Mouse (Mus musculus) urinary bladder, adult 2 months (tissue): ENCODE data around the gene Hcrtr2. TPM values are rescaled to one million over a fixed set of nuclear protein-coding genes. Genes with fewer than 3 reads are reported as not detected.

Experiments used
- DNase-seq: peaks from one replicate; pipeline ENCODE4 v3.0.0; 2022; ENCODE audit warnings: low spot score
- polyA plus RNA-seq: library from polyadenylated mRNA; depleted of rRNA; stranded (reverse); fragments of >200 nt; gene quantifications from 2 replicates; pipeline ENCODE4 v1.2.3, GENCODE M21; 2012; rRNA removed

Gene Hcrtr2
- polyA plus RNA-seq, 1 experiment = 0.07 TPM

DNA sequence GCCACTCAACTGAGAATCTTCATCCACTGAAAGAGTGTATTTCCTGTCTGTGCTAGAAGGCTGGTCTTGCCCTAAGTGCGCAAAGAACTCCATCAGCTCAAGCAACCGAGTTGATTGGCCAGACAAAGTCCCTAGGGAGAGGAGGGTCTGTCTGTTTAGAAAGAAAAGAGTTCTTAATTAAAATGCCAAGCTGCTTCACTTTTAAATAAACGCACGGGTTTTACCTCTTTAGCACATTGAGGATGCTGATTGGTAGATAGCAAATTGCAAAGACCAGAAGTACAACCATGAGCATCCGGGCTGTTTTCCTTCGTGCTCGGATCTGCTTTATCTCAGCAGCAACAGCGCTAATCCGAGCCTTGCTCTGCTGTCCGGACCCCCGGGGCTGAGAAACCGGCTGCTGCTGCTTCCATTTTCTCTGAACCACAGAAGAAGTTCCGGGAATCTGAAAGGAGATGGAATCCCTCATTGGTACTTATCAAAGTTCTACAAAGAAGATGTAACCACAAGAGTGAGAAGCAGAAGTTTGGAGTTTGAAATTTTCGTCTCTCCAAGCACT is 87.6 kb downstream of the Hcrtr2 start:
- DNase-seq = no peak

GRCm38 (mm10) chr9:76234899-76235298 is 88.8 kb downstream of the Hcrtr2 start:
- DNase-seq = no peak

- no peak for DNase-seq
Measured at GRCm38 (mm10) chr9:76230400-76230799, 93.3 kb downstream of the Hcrtr2 start.

GRCm38 (mm10) chr9:76217178-76217975 is 106.3 kb downstream of the Hcrtr2 start:
- DNase-seq = no peak

DNA sequence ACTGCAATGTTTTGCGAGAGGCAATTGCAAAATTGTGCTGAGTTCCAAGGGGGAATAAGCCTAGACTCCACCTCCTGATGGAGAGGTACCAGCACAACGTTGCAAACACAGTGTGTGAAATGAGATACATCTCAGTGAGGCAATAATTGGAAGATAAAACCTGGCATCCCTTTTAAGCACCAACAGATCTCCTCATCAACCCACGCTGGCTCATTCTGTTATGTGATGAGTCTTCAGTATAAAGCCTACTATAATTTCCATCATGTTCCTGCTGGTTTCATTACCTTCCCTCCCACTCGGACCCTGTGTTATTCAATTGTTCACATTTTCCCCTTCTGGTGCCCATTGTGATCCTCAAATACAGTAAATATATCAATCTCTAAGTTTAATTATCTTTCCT is 109.0 kb downstream of the Hcrtr2 start:
- DNase-seq = no peak

DNA sequence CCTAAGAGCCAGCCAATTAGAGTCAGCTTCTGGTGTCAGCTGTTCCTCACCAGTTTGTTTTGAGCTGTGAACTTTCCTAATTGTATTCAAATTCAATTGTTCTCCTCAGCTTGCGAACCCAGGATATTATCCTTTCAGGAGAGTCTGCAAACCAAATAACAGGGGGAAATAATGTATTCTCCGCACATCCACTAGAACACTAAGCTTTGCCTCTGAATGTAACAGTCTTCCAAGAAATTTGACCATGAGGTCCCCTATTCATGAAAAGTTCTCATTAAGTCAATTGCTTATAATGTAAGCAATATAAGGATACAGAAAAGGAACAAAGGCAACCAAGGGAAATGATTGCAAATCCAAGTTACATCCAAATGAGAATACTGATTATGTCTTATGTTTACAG is 110.1 kb downstream of the Hcrtr2 start, which contains the start of gene Gfral:
Gfral (minus strand) TSS at position 101 of the 400 bp plus-strand sequence.
- DNase-seq = no peak

GRCm38 (mm10) chr9:76196917-76197316 is 126.7 kb downstream of the Hcrtr2 start:
- no peak for DNase-seq

- no peak for DNase-seq
Measured at GRCm38 (mm10) chr9:76179221-76179620, 144.4 kb downstream of the Hcrtr2 start.

Other genes with a start within 250 kb of the Hcrtr2 start
- gene Gfral, start 110.2 kb downstream of the Hcrtr2 start, polyA plus RNA-seq = not detected in 2 replicates
- 3.4 and 3.5 TPM in 2 replicates for gene Fam83b, start 243.3 kb upstream of the Hcrtr2 start, polyA plus RNA-seq